Mouse (Mus musculus): ENCODE data around the gene Ccdc137. TPM values are rescaled to one million over a fixed set of nuclear protein-coding genes. Genes with fewer than 3 reads are reported as not detected.

The Ccdc137 gene
- polyA plus RNA-seq, 1 experiment from 2014 or later = 29.5 TPM

DNA sequence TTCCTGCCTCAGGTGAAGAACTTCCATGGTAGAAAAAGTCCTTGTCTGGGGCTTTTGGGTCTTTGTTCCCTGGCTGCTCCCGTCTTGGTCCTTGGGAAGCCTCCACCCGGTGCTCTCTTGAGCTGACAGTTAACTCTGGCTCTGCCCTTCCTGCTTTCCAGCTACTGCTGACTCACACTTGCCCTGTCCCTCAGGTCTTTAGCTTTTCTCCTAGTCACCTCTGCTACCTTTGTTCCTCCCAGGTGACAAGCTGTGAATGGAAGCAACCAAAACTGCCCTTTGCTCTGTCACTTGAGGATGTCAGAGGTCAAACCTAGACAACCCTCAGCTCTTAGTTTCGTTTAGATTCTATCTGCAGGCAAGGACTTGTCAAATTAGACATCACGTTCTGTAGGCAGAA is 52.0 kb downstream of the Ccdc137 start:
- Histone ChIP-seq H3K4me2 (ENCODE audit: low read length) (peak overlapping the region; percentile 53; the same call in 1 of the 2 replicates), H3K4me3 (replicated peaks; ENCODE audit: low read depth, low read length) (no peak overlapping the region), H3K27me3 (ENCODE audit: insufficient read depth, low read length) (no peaks in the 10 kb centered on the region), H3K4me1 (replicated peaks; ENCODE audit: insufficient read depth, low read length) (no peaks in the 10 kb centered on the region; the same call in 1 of the 2 replicates), H3K27ac (peak overlapping the region; percentile 37; the same call in 1 of the 2 replicates), H3K36me3 (ENCODE audit: insufficient read depth, low read length) (no peaks in the 10 kb centered on the region), H3K9me3 (replicated peaks; ENCODE audit: low read length) (no peaks in the 10 kb centered on the region), H3K9ac (ENCODE audit: low read depth, low read length) (no peak overlapping the region)
- no peak for TF ChIP-seq CTCF (IDR thresholded peaks at IDR 0.05; ENCODE audit: low read depth)
- DNase-seq (ENCODE audit: low spot score) (no peak), ATAC-seq (replicated peaks; ENCODE audit: low FRiP score, low read depth) (no peak)
- 37% methylated on average over 4 of the region's 4 CpGs for WGBS

DNA sequence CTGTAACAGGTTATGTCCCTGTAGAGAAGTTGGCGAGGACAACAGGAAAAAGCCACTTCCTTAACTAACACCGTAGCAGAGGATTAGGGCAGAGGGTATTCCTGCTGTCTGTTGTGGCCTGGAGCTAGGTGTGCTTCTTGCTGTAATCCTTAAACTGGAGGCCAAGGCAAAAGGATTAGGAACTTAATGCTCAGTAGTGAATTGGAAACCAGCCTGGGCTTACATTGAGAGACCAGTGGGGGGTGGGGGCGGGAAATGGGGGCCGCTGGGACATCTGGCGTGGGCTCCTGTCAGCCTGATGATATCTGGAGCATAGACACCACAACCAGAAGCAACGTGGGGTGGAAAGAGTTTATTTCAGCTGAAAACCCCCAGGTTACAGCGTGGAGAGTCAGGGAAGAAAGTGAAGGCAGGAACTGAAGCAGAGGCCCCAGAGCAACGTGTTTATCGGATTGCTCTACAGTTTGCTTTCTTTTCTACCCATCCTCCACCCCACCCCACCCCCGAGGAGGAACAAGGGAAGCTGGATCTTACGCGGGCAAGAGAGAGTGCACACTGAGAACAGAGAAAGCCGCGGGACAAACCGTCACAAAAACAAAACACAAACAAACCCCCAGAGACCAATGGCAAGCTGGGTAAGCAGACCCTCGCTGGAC is 52.6 kb downstream of the Ccdc137 start:
- Histone ChIP-seq H3K9me3 (replicated peaks; ENCODE audit: low read length) (no peaks in the 10 kb centered on the region), H3K9ac (ENCODE audit: low read depth, low read length) (peak overlapping the region; percentile 56; the same call in 1 of the 2 replicates), H3K27me3 (ENCODE audit: insufficient read depth, low read length) (no peaks in the 10 kb centered on the region), H3K4me3 (replicated peaks; ENCODE audit: low read depth, low read length) (peak overlapping the region; percentile 17; the same call in 1 of the 2 replicates), H3K36me3 (ENCODE audit: insufficient read depth, low read length) (no peaks in the 10 kb centered on the region), H3K27ac (peak overlapping the region; percentile 37), H3K4me1 (replicated peaks; ENCODE audit: insufficient read depth, low read length) (no peaks in the 10 kb centered on the region; the same call in 1 of the 2 replicates), H3K4me2 (ENCODE audit: low read length) (peak overlapping the region; percentile 53)
- ATAC-seq (replicated peaks; ENCODE audit: low FRiP score, low read depth) (no peak), DNase-seq (ENCODE audit: low spot score) (peak; percentile 68)
- 8% methylated on average over 16 of the region's 16 CpGs for WGBS
- TF ChIP-seq CTCF (IDR thresholded peaks at IDR 0.05; ENCODE audit: low read depth) = no peak

DNA sequence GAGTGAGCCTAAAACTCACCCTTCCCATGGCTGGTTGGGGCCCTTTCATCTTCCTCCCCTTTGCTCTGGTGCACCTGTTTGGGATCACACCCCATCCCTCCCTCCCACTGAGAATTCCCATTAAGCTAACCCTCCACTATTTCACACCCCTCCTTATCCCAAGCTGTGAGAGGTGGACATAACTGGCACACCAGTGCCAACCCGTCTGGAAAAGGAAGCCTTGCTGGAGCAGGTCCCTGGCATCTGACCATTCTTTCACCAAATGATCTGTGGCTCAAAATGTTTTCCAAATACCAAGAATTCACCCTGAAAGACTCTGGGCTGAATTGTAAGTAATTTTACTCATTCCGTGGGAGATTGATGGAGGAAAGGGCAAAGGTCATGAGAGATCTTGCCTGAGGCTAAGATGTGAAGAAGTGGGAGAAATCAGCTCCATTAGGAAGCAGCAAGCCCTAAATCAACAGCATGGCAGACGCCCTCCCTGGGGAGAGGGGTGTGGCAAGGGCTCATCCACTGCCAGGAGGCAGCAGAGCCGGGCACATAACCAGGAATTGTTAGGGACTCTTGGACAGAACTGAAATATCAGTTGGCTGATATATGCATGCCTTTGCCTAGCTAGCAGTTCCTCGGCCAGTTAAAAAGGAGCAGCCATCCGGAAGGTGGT is 55.0 kb downstream of the Ccdc137 start:
- Histone ChIP-seq H3K27me3 (ENCODE audit: insufficient read depth, low read length) (no peaks in the 10 kb centered on the region), H3K4me2 (ENCODE audit: low read length) (no peak overlapping the region), H3K4me3 (replicated peaks; ENCODE audit: low read depth, low read length) (no peak overlapping the region), H3K36me3 (ENCODE audit: insufficient read depth, low read length) (no peaks in the 10 kb centered on the region), H3K27ac (no peak overlapping the region), H3K9me3 (replicated peaks; ENCODE audit: low read length) (no peaks in the 10 kb centered on the region), H3K4me1 (replicated peaks; ENCODE audit: insufficient read depth, low read length) (no peaks in the 10 kb centered on the region; the same call in 1 of the 2 replicates), H3K9ac (ENCODE audit: low read depth, low read length) (no peak overlapping the region)
- DNase-seq (ENCODE audit: low spot score) = no peak
- 15% methylated on average over 6 of the region's 6 CpGs for WGBS
- ATAC-seq (replicated peaks; ENCODE audit: low FRiP score, low read depth) = no peak
- TF ChIP-seq CTCF (IDR thresholded peaks at IDR 0.05; ENCODE audit: low read depth) = no peak

Other genes with a start within 250 kb of the Ccdc137 start
- 8.2 and 8.6 TPM in 2 replicates for gene Bahcc1, start 225.2 kb upstream of the Ccdc137 start, polyA plus RNA-seq (2015; fragmentation: Nextera tagmentation; extraction: Ambion mirVana)
- gene Actg1, start 109.6 kb upstream of the Ccdc137 start, polyA plus RNA-seq (2015; fragmentation: Nextera tagmentation; extraction: Ambion mirVana) = 2,251 and 2,404 TPM in 2 replicates
- gene Fscn2, start 96.6 kb upstream of the Ccdc137 start, polyA plus RNA-seq (2015; fragmentation: Nextera tagmentation; extraction: Ambion mirVana) = 1.3 and 1.5 TPM in 2 replicates
- 21.9 and 26.6 TPM in 2 replicates for gene Faap100, start 79.4 kb upstream of the Ccdc137 start, polyA plus RNA-seq (2015; fragmentation: Nextera tagmentation; extraction: Ambion mirVana)
- gene Nploc4, start 20.4 kb upstream of the Ccdc137 start, polyA plus RNA-seq (2015; fragmentation: Nextera tagmentation; extraction: Ambion mirVana) = 21.0 and 23.3 TPM in 2 replicates
- not detected in 2 replicates for gene Tspan10, start 15.5 kb upstream of the Ccdc137 start, polyA plus RNA-seq (2015; fragmentation: Nextera tagmentation; extraction: Ambion mirVana)
- 0.17 and 0.36 TPM in 2 replicates for gene Pde6g, start 4.6 kb upstream of the Ccdc137 start, polyA plus RNA-seq (2015; fragmentation: Nextera tagmentation; extraction: Ambion mirVana)
- gene Oxld1, start within 50 bp of the Ccdc137 start, polyA plus RNA-seq (2015; fragmentation: Nextera tagmentation; extraction: Ambion mirVana) = 24.3 and 30.3 TPM in 2 replicates
- 32.7 and 35.1 TPM in 2 replicates for gene Arl16, start 9.5 kb downstream of the Ccdc137 start, polyA plus RNA-seq (2015; fragmentation: Nextera tagmentation; extraction: Ambion mirVana)
- gene Mrpl12, start 26.5 kb downstream of the Ccdc137 start, polyA plus RNA-seq (2015; fragmentation: Nextera tagmentation; extraction: Ambion mirVana) = 218 and 224 TPM in 2 replicates
- 121 and 132 TPM in 2 replicates for gene Slc25a10, start 33.7 kb downstream of the Ccdc137 start, polyA plus RNA-seq (2015; fragmentation: Nextera tagmentation; extraction: Ambion mirVana)
- 6.6 and 7.0 TPM in 2 replicates for gene Gcgr, start 72.6 kb downstream of the Ccdc137 start, polyA plus RNA-seq (2015; fragmentation: Nextera tagmentation; extraction: Ambion mirVana)
- 218 and 227 TPM in 2 replicates for gene Mcrip1, start 91.6 kb downstream of the Ccdc137 start, polyA plus RNA-seq (2015; fragmentation: Nextera tagmentation; extraction: Ambion mirVana)
- 0.30 TPM in 1 of 2 replicates, not detected in the other for gene Ppp1r27, start 93.0 kb downstream of the Ccdc137 start, polyA plus RNA-seq (2015; fragmentation: Nextera tagmentation; extraction: Ambion mirVana)
- gene P4hb, start 115.1 kb downstream of the Ccdc137 start, polyA plus RNA-seq (2015; fragmentation: Nextera tagmentation; extraction: Ambion mirVana) = 635 and 676 TPM in 2 replicates
- gene Arhgdia, start 123.5 kb downstream of the Ccdc137 start, polyA plus RNA-seq (2015; fragmentation: Nextera tagmentation; extraction: Ambion mirVana) = 444 and 506 TPM in 2 replicates
- gene Alyref, start 140.2 kb downstream of the Ccdc137 start, polyA plus RNA-seq (2015; fragmentation: Nextera tagmentation; extraction: Ambion mirVana) = 341 and 361 TPM in 2 replicates
- 159 and 168 TPM in 2 replicates for gene Anapc11, start 140.3 kb downstream of the Ccdc137 start, polyA plus RNA-seq (2015; fragmentation: Nextera tagmentation; extraction: Ambion mirVana)
- 48.0 and 51.4 TPM in 2 replicates for gene Npb, start 150.4 kb downstream of the Ccdc137 start, polyA plus RNA-seq (2015; fragmentation: Nextera tagmentation; extraction: Ambion mirVana)
- gene Pcyt2, start 159.8 kb downstream of the Ccdc137 start, polyA plus RNA-seq (2015; fragmentation: Nextera tagmentation; extraction: Ambion mirVana) = 116 and 118 TPM in 2 replicates
- gene Sirt7, start 167.1 kb downstream of the Ccdc137 start, polyA plus RNA-seq (2015; fragmentation: Nextera tagmentation; extraction: Ambion mirVana) = 38.8 and 41.6 TPM in 2 replicates
- gene Mafg, start 175.5 kb downstream of the Ccdc137 start, polyA plus RNA-seq (2015; fragmentation: Nextera tagmentation; extraction: Ambion mirVana) = 26.5 and 27.4 TPM in 2 replicates
- 12.2 and 13.9 TPM in 2 replicates for gene Pycr1, start 185.7 kb downstream of the Ccdc137 start, polyA plus RNA-seq (2015; fragmentation: Nextera tagmentation; extraction: Ambion mirVana)
- 0.24 and 0.28 TPM in 2 replicates for gene Myadml2, start 190.0 kb downstream of the Ccdc137 start, polyA plus RNA-seq (2015; fragmentation: Nextera tagmentation; extraction: Ambion mirVana)
- 5.3 and 7.4 TPM in 2 replicates for gene Notum, start 203.1 kb downstream of the Ccdc137 start, polyA plus RNA-seq (2015; fragmentation: Nextera tagmentation; extraction: Ambion mirVana)
- gene Aspscr1, start 214.9 kb downstream of the Ccdc137 start, polyA plus RNA-seq (2015; fragmentation: Nextera tagmentation; extraction: Ambion mirVana) = 122 TPM in 2 replicates